Mouse (Mus musculus): ENCODE data around the gene Gm45234. TPM values are rescaled to one million over a fixed set of nuclear protein-coding genes. Genes with fewer than 3 reads are reported as not detected.

Gene Gm45234
- polyA plus RNA-seq, 1 experiment from 2014 or later = 0.13 TPM

DNA sequence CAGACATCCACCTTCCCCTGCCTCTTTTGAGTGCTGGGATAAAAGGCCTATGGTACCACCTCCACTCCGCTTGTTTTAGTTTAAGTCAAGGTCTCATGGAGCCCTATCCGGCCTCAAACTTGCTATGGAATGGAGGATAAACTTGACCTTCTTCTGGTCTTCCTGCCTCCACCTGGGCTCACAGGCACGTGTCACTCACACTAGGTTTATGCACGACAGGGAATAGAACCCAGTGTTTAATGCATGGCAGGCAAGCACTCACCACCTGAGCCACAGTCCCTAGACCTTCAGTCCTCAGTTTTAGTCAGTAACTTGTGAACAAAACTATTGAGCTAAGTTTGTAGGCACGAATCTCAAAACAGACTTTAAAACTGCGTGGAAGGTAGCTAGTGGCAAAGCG lies 24.8 kb downstream of the Gm45234 start:
- no peaks in the 10 kb centered on the region for H3K9me3 ChIP-seq (ENCODE audit: control insufficient read depth, low read length)
- H3K27ac ChIP-seq (replicated peaks; ENCODE audit: low read depth, low read length) = no peak overlapping the region
- H3K4me3 ChIP-seq (ENCODE audit: low read depth, low read length) = no peak overlapping the region
- H3K4me2 ChIP-seq (ENCODE audit: low read depth, severe bottlenecking) = no peak overlapping the region
- H3K27me3 ChIP-seq (ENCODE audit: control insufficient read depth, insufficient read depth, low read length) = no peaks in the 10 kb centered on the region
- H3K9ac ChIP-seq (ENCODE audit: low read length) = no peak overlapping the region
- WGBS = 88% methylated on average over 7 of the region's 7 CpGs
- no peak for DNase-seq (ENCODE audit: low spot score)
- H3K36me3 ChIP-seq (ENCODE audit: control insufficient read depth, insufficient read depth, low read length) = no peaks in the 10 kb centered on the region
- peaks cover 9% of the 10 kb centered on the region for H3K4me1 ChIP-seq (ENCODE audit: control insufficient read depth, insufficient read depth, low read length)
- ATAC-seq (ENCODE audit: insufficient number of reproducible peaks, low FRiP score, low TSS enrichment, low read depth) = no peak

- Histone ChIP-seq H3K4me1 (ENCODE audit: control insufficient read depth, insufficient read depth, low read length) (peaks cover 9% of the 10 kb centered on the region), H3K9me3 (ENCODE audit: control insufficient read depth, low read length) (no peaks in the 10 kb centered on the region), H3K27me3 (ENCODE audit: control insufficient read depth, insufficient read depth, low read length) (no peaks in the 10 kb centered on the region), H3K4me2 (ENCODE audit: low read depth, severe bottlenecking) (no peak overlapping the region), H3K36me3 (ENCODE audit: control insufficient read depth, insufficient read depth, low read length) (no peaks in the 10 kb centered on the region), H3K9ac (ENCODE audit: low read length) (no peak overlapping the region), H3K27ac (replicated peaks; ENCODE audit: low read depth, low read length) (no peak overlapping the region), H3K4me3 (ENCODE audit: low read depth, low read length) (no peak overlapping the region)
- no peak for DNase-seq (ENCODE audit: low spot score)
- WGBS = 86% methylated on average over 8 of the region's 8 CpGs
- no peak for ATAC-seq (ENCODE audit: insufficient number of reproducible peaks, low FRiP score, low TSS enrichment, low read depth)
Observed at GRCm38 (mm10) chr6:124729850-124730705, 25.7 kb downstream of the Gm45234 start.

DNA sequence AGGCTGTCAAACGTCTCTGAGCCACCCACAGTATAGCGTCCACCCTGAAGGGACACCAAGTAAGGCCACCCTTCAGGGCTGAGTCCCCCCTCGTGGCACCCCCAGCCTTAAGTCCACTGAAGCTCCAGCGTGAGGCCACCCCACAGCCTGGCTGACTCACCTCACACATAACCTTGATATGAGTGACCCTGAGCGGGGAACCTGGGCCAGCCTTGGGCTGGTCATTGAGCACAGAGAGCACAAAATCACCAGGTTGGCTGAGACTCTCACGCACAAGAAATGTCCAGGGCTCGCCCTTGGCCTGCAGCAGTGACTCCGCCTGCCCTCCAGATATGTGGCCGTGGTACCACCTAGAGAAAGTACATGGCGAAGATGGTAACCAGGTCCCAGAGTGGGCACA lies 27.2 kb downstream of the Gm45234 start:
- WGBS = 88% methylated on average over 10 of the region's 10 CpGs
- Histone ChIP-seq H3K27ac (replicated peaks; ENCODE audit: low read depth, low read length) (no peak overlapping the region), H3K9ac (ENCODE audit: low read length) (no peak overlapping the region), H3K4me1 (ENCODE audit: control insufficient read depth, insufficient read depth, low read length) (peaks cover 9% of the 10 kb centered on the region), H3K36me3 (ENCODE audit: control insufficient read depth, insufficient read depth, low read length) (no peaks in the 10 kb centered on the region), H3K4me3 (ENCODE audit: low read depth, low read length) (no peak overlapping the region), H3K9me3 (ENCODE audit: control insufficient read depth, low read length) (no peaks in the 10 kb centered on the region), H3K4me2 (ENCODE audit: low read depth, severe bottlenecking) (no peak overlapping the region), H3K27me3 (ENCODE audit: control insufficient read depth, insufficient read depth, low read length) (no peaks in the 10 kb centered on the region)
- ATAC-seq (ENCODE audit: insufficient number of reproducible peaks, low FRiP score, low TSS enrichment, low read depth) (no peak), DNase-seq (ENCODE audit: low spot score) (no peak)

DNA sequence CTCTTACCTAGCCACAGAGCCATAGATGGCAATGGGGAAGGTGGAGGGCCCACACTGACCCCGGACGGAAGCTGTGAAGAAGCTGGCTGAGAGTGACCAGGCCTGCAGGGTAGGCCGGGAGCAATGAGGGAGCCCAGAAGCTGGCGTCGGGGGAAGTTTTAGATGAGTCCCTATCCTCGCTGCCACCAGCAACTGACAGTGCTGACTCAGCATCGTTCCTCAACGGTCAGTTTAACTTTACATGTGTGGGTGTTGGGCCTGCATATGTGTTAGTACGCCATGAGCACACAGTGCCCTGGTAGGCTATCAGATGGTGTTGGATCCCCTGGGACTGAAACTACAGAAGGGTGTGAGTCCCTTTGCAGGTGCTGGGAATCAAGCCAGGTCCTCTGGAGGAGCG lies 31.3 kb downstream of the Gm45234 start:
- Histone ChIP-seq H3K9ac (ENCODE audit: low read length) (no peak overlapping the region), H3K27me3 (ENCODE audit: control insufficient read depth, insufficient read depth, low read length) (no peaks in the 10 kb centered on the region), H3K36me3 (ENCODE audit: control insufficient read depth, insufficient read depth, low read length) (no peaks in the 10 kb centered on the region), H3K9me3 (ENCODE audit: control insufficient read depth, low read length) (no peaks in the 10 kb centered on the region), H3K4me3 (ENCODE audit: low read depth, low read length) (no peak overlapping the region), H3K4me1 (ENCODE audit: control insufficient read depth, insufficient read depth, low read length) (no peaks in the 10 kb centered on the region), H3K27ac (replicated peaks; ENCODE audit: low read depth, low read length) (no peak overlapping the region), H3K4me2 (ENCODE audit: low read depth, severe bottlenecking) (no peak overlapping the region)
- ATAC-seq (ENCODE audit: insufficient number of reproducible peaks, low FRiP score, low TSS enrichment, low read depth) (no peak), DNase-seq (ENCODE audit: low spot score) (no peak)
- WGBS = 90% methylated on average over 10 of the region's 10 CpGs

DNA sequence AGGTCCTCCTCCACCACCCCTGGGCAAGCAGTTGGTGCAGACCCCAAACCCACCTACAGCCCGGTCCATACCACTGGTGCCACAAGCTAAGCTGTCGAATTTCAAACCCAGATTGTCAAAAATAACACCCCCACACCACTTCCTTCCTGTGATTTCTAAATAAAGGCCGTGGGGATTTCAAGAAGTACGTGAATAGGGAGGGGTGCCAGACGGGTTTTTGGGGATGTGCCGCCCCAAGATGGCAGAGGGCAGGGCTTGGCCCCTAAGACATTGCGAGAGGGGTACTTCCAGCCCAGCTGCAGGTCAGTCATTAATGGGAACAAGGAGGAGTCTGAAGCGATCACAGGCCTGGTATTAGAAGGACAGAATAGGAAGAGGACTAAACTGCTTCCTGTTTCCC lies 32.3 kb downstream of the Gm45234 start:
- Histone ChIP-seq H3K4me3 (ENCODE audit: low read depth, low read length) (no peak overlapping the region), H3K9me3 (ENCODE audit: control insufficient read depth, low read length) (no peaks in the 10 kb centered on the region), H3K4me1 (ENCODE audit: control insufficient read depth, insufficient read depth, low read length) (no peaks in the 10 kb centered on the region), H3K27me3 (ENCODE audit: control insufficient read depth, insufficient read depth, low read length) (no peaks in the 10 kb centered on the region), H3K9ac (ENCODE audit: low read length) (no peak overlapping the region), H3K4me2 (ENCODE audit: low read depth, severe bottlenecking) (no peak overlapping the region), H3K36me3 (ENCODE audit: control insufficient read depth, insufficient read depth, low read length) (no peaks in the 10 kb centered on the region), H3K27ac (replicated peaks; ENCODE audit: low read depth, low read length) (no peak overlapping the region)
- WGBS = 78% methylated on average over 8 of the region's 8 CpGs
- ATAC-seq (ENCODE audit: insufficient number of reproducible peaks, low FRiP score, low TSS enrichment, low read depth) (no peak), DNase-seq (ENCODE audit: low spot score) (no peak)

DNA sequence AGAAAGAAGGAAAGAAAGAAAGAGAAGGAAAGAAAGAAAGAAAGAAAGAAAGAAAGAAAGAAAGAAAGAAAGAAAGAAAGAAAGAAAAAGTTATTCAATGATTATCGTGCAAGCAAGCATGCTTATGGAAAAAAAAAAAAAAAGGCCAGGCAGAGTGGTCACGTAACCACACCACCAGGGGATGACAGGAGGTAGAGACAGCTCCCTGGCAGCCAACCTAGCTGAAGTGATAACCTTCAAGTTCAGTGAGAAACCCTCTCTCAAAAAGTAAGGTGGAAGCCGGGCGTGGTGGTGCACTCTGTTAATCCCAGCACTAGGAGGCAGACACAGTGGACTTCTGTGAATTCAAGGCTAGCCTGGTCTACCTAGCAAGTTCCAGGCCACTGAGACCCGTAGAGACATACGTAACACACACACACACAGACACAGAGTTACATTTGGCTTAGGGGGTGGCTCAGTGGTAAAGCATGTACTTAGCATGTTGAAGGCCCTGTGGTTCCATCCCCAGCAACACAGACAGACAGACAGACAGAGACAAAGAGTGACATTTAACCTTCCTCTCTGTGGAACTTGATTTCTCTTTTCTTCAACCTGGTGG lies 32.8 kb downstream of the Gm45234 start:
- no peak for DNase-seq (ENCODE audit: low spot score)
- no peak overlapping the region for H3K9ac ChIP-seq (ENCODE audit: low read length)
- H3K36me3 ChIP-seq (ENCODE audit: control insufficient read depth, insufficient read depth, low read length) = no peaks in the 10 kb centered on the region; the same call in 1 of the 2 replicates
- no peaks in the 10 kb centered on the region for H3K9me3 ChIP-seq (ENCODE audit: control insufficient read depth, low read length)
- no peak overlapping the region for H3K27ac ChIP-seq (replicated peaks; ENCODE audit: low read depth, low read length)
- no peak overlapping the region for H3K4me2 ChIP-seq (ENCODE audit: low read depth, severe bottlenecking)
- no peaks in the 10 kb centered on the region for H3K27me3 ChIP-seq (ENCODE audit: control insufficient read depth, insufficient read depth, low read length)
- H3K4me1 ChIP-seq (ENCODE audit: control insufficient read depth, insufficient read depth, low read length) = no peaks in the 10 kb centered on the region
- WGBS = 92% methylated on average over 6 of the region's 6 CpGs
- ATAC-seq (ENCODE audit: insufficient number of reproducible peaks, low FRiP score, low TSS enrichment, low read depth) = no peak
- no peak overlapping the region for H3K4me3 ChIP-seq (ENCODE audit: low read depth, low read length)

DNA sequence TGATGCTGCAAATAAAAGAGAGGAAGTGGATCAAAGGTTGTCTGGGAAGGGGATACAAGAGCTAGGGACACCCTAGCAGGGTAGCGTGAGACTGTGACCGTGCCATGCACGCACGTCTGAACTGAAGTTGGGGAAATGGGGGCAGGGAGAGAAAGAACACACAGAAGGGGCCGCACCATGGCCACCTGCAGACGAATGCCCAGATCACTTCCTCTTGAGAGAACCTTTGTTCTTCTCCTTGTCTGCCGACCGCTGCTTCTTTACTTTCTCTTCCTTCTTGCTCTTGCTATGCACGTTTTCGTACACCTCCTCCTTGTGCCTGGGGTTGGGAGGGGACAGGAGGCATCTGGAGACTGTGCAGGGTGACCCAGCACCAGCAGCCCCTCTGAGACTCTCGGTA lies 34.9 kb downstream of the Gm45234 start:
- Histone ChIP-seq H3K4me3 (ENCODE audit: low read depth, low read length) (no peak overlapping the region), H3K27ac (replicated peaks; ENCODE audit: low read depth, low read length) (no peak overlapping the region), H3K9ac (ENCODE audit: low read length) (no peak overlapping the region), H3K36me3 (ENCODE audit: control insufficient read depth, insufficient read depth, low read length) (peaks cover 12% of the 10 kb centered on the region), H3K27me3 (ENCODE audit: control insufficient read depth, insufficient read depth, low read length) (no peaks in the 10 kb centered on the region), H3K4me2 (ENCODE audit: low read depth, severe bottlenecking) (no peak overlapping the region), H3K4me1 (ENCODE audit: control insufficient read depth, insufficient read depth, low read length) (no peaks in the 10 kb centered on the region), H3K9me3 (ENCODE audit: control insufficient read depth, low read length) (no peaks in the 10 kb centered on the region)
- WGBS = 79% methylated on average over 11 of the region's 11 CpGs
- DNase-seq (ENCODE audit: low spot score) = no peak
- no peak for ATAC-seq (ENCODE audit: insufficient number of reproducible peaks, low FRiP score, low TSS enrichment, low read depth)

DNA sequence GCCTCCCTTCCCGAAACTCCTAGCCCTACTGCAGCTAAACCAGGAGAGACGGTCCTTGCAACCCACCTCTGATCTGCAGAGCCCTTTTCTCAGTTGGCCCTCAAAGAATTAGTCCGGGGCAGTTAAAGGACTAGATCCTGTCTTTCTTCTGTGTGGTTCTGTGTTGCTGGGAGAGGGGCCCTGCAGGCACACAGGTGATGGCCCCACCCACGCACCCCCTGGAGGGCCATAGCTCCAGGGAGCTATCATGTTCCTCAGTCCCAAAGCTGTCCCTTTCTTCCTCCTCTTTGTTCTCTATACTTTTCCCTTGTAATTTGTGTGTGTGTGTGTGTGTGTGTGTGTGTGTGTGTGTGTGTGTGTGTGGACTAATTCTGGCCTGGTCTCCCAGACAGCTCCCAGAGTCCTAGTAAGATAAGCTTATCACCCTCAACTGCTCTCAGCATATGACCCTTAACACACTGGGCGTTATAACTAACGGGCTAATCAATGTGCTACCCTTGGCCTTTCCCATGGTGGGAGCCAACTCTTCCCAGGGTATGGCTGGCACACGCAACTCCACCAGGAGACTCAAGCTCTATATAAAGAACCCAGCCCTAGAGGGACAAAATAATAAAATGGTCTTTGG lies 36.4 kb downstream of the Gm45234 start:
- WGBS = 65% methylated on average over 7 of the region's 7 CpGs
- DNase-seq (ENCODE audit: low spot score) = no peak
- H3K4me1 ChIP-seq (ENCODE audit: control insufficient read depth, insufficient read depth, low read length) = no peaks in the 10 kb centered on the region

More for the DNA sequence above, 36.4 kb downstream of the Gm45234 start:
- ATAC-seq (ENCODE audit: insufficient number of reproducible peaks, low FRiP score, low TSS enrichment, low read depth) = no peak
- no peak overlapping the region for H3K4me3 ChIP-seq (ENCODE audit: low read depth, low read length)
- peak overlapping the region; percentile 13; the same call in 1 of the 2 replicates for H3K9ac ChIP-seq (ENCODE audit: low read length)
- no peak overlapping the region; the same call in 1 of the 2 replicates for H3K4me2 ChIP-seq (ENCODE audit: low read depth, severe bottlenecking)
- no peaks in the 10 kb centered on the region for H3K9me3 ChIP-seq (ENCODE audit: control insufficient read depth, low read length)
- peaks cover 23% of the 10 kb centered on the region for H3K36me3 ChIP-seq (ENCODE audit: control insufficient read depth, insufficient read depth, low read length)
- 0 out of 2 replicates have a peak overlapping the region, but pooled peaks have one; percentile 42 for H3K27ac ChIP-seq (replicated peaks; ENCODE audit: low read depth, low read length)
- no peaks in the 10 kb centered on the region for H3K27me3 ChIP-seq (ENCODE audit: control insufficient read depth, insufficient read depth, low read length)

Data from limb, embryonic 11.5 days (tissue).